Mouse (Mus musculus) kidney, adult 2 months (tissue): ENCODE data around the gene Chka.

Source experiments
- CTCF ChIP-seq: fragments of 200-500 bp; conservative IDR thresholded peaks from 2 replicates; pipeline ENCODE4 v1.5.1; 2011; ENCODE audit warnings: low read depth, mild to moderate bottlenecking, control low read depth, low read length, moderate library complexity, mixed read lengths; ENCODE audit not compliant: insufficient read depth, insufficient read length
- POLR2A ChIP-seq: fragments of 200-500 bp; IDR thresholded peaks from one replicate; pipeline ENCODE4 v1.6.1; 2011; ENCODE audit warnings: low read depth, low read length, control low read depth

DNA sequence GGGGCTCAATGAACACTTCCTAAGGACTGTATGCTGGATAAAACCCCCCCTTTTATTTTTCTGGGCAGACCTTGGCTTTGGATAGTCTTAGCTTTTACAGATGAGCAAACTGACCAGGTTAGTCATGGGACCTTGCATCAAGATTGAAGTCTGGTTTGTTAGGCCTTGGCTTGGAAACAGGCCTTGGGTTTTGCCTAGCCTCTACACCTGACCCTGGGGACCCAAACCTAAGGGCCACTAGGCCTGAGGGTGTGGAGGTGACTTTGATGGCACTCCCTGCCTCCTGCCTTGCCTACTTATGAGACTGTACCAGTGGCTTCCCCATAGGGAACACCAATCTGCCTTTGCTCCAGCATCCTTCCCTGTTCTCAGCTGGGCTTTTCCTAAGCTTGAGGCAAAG, 68.4 kb downstream of the Chka start:
- TF ChIP-seq CTCF (no peak), POLR2A (no peak)
